Mouse (Mus musculus) neural tube, embryonic 15.5 days (tissue): ENCODE data around the gene Dnajb8. TPM values are rescaled to one million over a fixed set of nuclear protein-coding genes. Genes with fewer than 3 reads are reported as not detected.

ENCODE experiments used
- ATAC-seq: fragments of 200-750 bp; cut with Nextera tagmentation; 2 replicates; pipeline ENCODE4 v1.8.0; 2017; ENCODE audit warnings: mild to moderate bottlenecking, moderate TSS enrichment, moderate library complexity; ENCODE audit not compliant: low FRiP score
- H3K27ac ChIP-seq: fragments of 300-500 bp; sonication (generic); replicated peaks from 2 replicates; pipeline ENCODE4 v1.5.1; 2015; ENCODE audit warnings: mild to moderate bottlenecking, inconsistent platforms
- H3K27me3 ChIP-seq: fragments of 300-500 bp; sonication (generic); replicated peaks from 2 replicates; pipeline ENCODE4 v1.6.1; 2015; ENCODE audit warnings: inconsistent platforms
- H3K36me3 ChIP-seq: fragments of 300-500 bp; sonication (generic); 2 replicates; pipeline ENCODE4 v1.6.1; 2015; ENCODE audit warnings: inconsistent platforms
- H3K4me1 ChIP-seq: fragments of 300-500 bp; sonication (generic); 2 replicates; pipeline ENCODE4 v1.6.1; 2015; ENCODE audit warnings: inconsistent platforms
- H3K4me2 ChIP-seq: fragments of 300-500 bp; sonication (generic); 2 replicates; pipeline ENCODE4 v1.6.1; 2015; ENCODE audit warnings: inconsistent platforms, mild to moderate bottlenecking, moderate library complexity
- H3K4me3 ChIP-seq: fragments of 300-500 bp; sonication (generic); replicated peaks from 2 replicates; pipeline ENCODE4 v1.5.1; 2015; ENCODE audit warnings: mild to moderate bottlenecking, inconsistent platforms
- H3K9ac ChIP-seq: fragments of 300-500 bp; sonication (generic); replicated peaks from 2 replicates; pipeline ENCODE4 v1.6.1; 2015; ENCODE audit warnings: mild to moderate bottlenecking, inconsistent platforms
- H3K9me3 ChIP-seq: fragments of 300-500 bp; sonication (generic); replicated peaks from 2 replicates; pipeline ENCODE4 v1.6.1; 2016; ENCODE audit warnings: inconsistent platforms
- WGBS: fragments of 180-500 bp; shearing (Covaris S2); methylation state at CpG from one replicate; pipeline ENCODE4 v1.1.7; 2015; ENCODE audit warnings: mixed read lengths; 5-methylcytosine and 5-hydroxymethylcytosine counted together
- polyA plus RNA-seq: library from polyadenylated mRNA; unstranded; fragments of >200 nt; fragmentation: Nextera tagmentation; extraction: Ambion mirVana; gene quantifications from 2 replicates; pipeline ENCODE4 v1.2.1, GENCODE M21; 2015

Dnajb8 gene
- polyA plus RNA-seq, 1 experiment from 2014 or later: not detected

DNA sequence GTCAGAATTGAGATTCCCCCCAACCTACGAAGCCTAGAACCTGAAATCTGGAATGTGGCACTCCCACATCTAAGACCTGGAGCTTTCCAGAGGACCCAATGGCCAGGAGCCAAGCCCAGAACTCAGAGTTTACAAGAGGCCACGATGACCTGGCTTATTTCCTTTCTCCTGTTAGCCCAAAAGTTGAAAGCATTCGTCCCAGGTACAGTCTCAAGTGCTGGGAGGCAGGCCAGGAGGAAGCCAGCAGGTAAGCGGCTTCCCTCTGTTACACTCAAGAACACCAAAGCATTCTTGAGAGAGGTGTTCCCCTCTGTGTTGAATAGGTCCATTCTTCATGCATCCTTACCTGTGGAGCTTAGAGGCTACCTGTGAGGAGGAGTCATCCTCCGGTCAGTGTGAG, 12.6 kb upstream of the Dnajb8 start:
- no peaks in the 10 kb centered on the region for H3K36me3 ChIP-seq
- H3K4me1 ChIP-seq: no peaks in the 10 kb centered on the region; the same call in 1 of the 2 replicates
- no peak overlapping the region for H3K27ac ChIP-seq
- H3K4me2 ChIP-seq: no peak overlapping the region
- H3K27me3 ChIP-seq: peaks cover 57% of the 10 kb centered on the region
- no peak for ATAC-seq
- 82% methylated on average over 5 of the region's 5 CpGs for WGBS
- no peak overlapping the region for H3K4me3 ChIP-seq
- no peaks in the 10 kb centered on the region for H3K9me3 ChIP-seq
- H3K9ac ChIP-seq: no peak overlapping the region

DNA sequence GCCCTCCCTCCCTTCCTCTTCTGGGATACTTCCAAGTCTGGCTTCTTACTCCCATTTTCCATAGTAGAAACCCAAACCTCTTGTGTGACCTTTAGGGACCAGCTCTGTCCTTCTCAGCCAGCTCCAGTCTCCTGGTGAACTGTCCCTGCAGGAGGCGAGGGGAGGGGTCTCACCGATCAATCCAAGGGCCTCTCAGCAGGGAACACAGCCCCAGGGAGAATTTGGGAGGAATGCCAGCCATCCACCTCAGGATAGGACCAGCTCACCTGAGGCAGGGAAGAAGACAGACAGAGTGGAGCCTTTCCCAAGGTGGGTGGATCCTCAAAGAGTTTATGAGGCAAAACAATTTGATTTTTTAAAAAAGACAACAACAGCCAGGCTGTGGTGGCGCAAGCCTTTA, 11.9 kb upstream of the Dnajb8 start:
- no peak overlapping the region for H3K27ac ChIP-seq
- 72% methylated on average over 3 of the region's 3 CpGs for WGBS
- no peak overlapping the region for H3K4me2 ChIP-seq
- H3K9me3 ChIP-seq: no peaks in the 10 kb centered on the region
- no peaks in the 10 kb centered on the region for H3K36me3 ChIP-seq
- H3K4me3 ChIP-seq: no peak overlapping the region
- no peak overlapping the region for H3K9ac ChIP-seq
- H3K4me1 ChIP-seq: no peaks in the 10 kb centered on the region
- no peak for ATAC-seq
- H3K27me3 ChIP-seq: peaks cover 50% of the 10 kb centered on the region

DNA sequence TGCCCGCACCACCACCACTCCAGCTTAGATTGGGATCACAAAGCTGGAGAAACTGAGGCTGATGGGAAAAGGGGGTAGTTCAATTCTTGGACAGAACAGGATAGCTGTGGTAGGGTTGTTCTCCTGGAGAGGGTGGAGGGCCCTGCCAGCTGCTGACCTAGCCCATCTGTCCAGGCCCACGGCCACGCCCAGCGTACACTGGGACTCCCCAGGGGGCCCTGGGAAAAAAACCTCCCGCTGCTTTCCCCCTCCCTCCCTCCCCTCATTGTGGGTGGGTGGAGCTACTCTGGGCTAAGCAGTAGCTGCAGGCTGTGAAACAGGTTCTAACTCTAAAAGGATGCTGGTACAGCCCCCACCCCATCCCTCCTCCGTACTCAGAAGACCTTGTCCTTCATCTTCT, 6.3 kb upstream of the Dnajb8 start:
- Histone ChIP-seq H3K4me2 (no peak overlapping the region), H3K4me1 (no peaks in the 10 kb centered on the region), H3K9ac (no peak overlapping the region), H3K27ac (no peak overlapping the region), H3K9me3 (no peaks in the 10 kb centered on the region), H3K36me3 (no peaks in the 10 kb centered on the region), H3K4me3 (no peak overlapping the region), H3K27me3 (no peaks in the 10 kb centered on the region)
- no peak for ATAC-seq
- 49% methylated on average over 6 of the region's 6 CpGs for WGBS

DNA sequence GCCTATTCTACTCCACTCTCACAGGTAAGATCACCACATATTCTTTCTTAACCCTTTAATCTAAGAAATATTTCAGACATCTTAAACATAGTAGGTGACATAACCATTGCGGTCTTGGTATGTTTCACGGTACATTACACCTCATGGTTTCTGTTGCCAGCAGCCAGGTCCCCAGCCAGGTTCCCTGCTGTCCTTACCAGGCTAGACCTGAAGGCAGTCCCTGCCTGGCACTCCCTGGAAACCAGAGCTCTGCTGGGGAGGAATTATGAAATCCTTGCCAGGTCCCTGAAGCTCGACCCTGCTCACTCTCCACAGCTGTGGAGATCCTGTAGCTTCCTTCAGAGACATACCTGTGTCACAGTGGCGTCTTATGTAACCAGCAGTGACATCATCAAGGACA, 5.9 kb upstream of the Dnajb8 start:
- no peak overlapping the region for H3K4me2 ChIP-seq
- H3K36me3 ChIP-seq: no peaks in the 10 kb centered on the region
- no peaks in the 10 kb centered on the region for H3K4me1 ChIP-seq
- H3K27ac ChIP-seq: no peak overlapping the region
- no peak overlapping the region for H3K9ac ChIP-seq
- ATAC-seq: no peak
- H3K4me3 ChIP-seq: no peak overlapping the region
- WGBS: 80% methylated on average over 4 of the region's 4 CpGs
- H3K9me3 ChIP-seq: no peaks in the 10 kb centered on the region
- H3K27me3 ChIP-seq: no peaks in the 10 kb centered on the region

DNA sequence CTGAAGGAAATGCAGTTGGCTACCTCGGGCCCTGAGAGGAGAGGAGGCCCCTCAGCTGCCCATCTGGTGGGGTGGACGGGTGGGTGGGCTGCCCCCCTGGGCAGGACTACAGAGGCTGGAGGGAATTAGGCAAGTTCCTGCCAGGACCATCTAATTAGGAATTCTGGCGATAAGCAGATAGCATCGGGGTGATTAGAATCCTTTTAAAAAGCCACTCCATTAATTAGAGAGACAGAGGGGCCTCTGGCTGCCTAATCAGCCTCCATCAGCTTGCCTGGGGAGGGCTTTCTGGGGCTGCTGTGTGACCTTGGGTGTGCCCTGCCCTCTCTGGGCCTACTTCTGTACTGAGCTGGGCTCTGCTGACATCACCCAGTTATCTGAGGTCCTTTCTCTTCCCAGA, 3.0 kb upstream of the Dnajb8 start:
- no peaks in the 10 kb centered on the region for H3K27me3 ChIP-seq
- H3K9me3 ChIP-seq: no peaks in the 10 kb centered on the region
- no peak overlapping the region for H3K4me2 ChIP-seq
- WGBS: 29% methylated on average over 4 of the region's 4 CpGs
- no peak overlapping the region for H3K27ac ChIP-seq
- no peak overlapping the region for H3K9ac ChIP-seq
- H3K4me1 ChIP-seq: no peaks in the 10 kb centered on the region
- H3K4me3 ChIP-seq: no peak overlapping the region
- H3K36me3 ChIP-seq: no peaks in the 10 kb centered on the region
- no peak for ATAC-seq

DNA sequence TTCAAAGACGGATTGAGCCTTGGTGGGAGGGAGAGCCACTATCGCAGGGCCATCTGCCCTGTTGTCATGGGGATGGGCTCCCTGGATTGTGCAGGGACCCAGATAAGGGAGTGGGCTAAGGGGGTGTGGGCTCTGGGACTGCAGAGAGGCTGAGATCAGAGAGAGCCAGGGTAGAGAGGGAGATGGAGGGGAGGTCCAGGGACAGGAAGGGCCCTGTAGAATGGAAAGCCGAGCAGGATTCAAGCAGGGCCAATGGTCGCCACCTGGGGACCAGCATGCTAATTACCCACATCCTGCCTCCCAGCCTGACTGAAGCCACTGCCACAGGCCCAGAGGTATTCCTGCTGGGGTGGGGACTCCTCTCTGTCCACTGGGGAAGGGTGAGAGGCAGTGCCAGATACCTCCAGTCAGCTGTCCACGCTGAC, 4.5 kb downstream of the Dnajb8 start:
- H3K4me1 ChIP-seq: peaks cover 2% of the 10 kb centered on the region; the same call in 1 of the 2 replicates
- H3K27me3 ChIP-seq: peaks cover 6% of the 10 kb centered on the region
- H3K36me3 ChIP-seq: no peaks in the 10 kb centered on the region
- no peak overlapping the region for H3K4me3 ChIP-seq
- ATAC-seq: no peak
- H3K9me3 ChIP-seq: no peaks in the 10 kb centered on the region
- H3K27ac ChIP-seq: no peak overlapping the region
- WGBS: 9% methylated on average over 5 of the region's 5 CpGs
- H3K9ac ChIP-seq: no peak overlapping the region
- H3K4me2 ChIP-seq: no peak overlapping the region

DNA sequence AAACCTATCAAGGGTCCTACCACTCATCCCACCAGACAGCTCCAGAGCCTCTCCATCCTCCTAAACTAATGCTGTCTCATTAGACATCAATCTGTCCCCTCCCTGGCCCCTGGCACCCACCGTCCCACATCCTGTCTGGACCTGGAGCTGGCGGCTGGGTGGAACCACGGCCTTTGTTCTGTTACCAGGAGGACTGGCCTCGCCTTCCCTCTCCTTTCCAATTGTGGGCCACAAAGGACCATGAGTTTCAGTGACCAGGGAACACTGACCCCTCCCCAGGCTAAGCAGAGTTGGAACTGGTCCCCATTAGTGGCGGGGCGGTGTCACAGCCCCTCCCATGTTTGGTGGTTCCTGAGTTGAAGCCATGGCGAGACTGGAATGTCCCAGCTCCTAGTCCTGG, 5.5 kb downstream of the Dnajb8 start:
- Histone ChIP-seq H3K4me2 (no peak overlapping the region), H3K27ac (no peak overlapping the region), H3K27me3 (peaks cover 6% of the 10 kb centered on the region), H3K4me1 (peaks cover 2% of the 10 kb centered on the region; the same call in 1 of the 2 replicates), H3K4me3 (no peak overlapping the region), H3K36me3 (no peaks in the 10 kb centered on the region), H3K9ac (no peak overlapping the region), H3K9me3 (no peaks in the 10 kb centered on the region)
- ATAC-seq: no peak
- WGBS: 45% methylated on average over 7 of the region's 7 CpGs

DNA sequence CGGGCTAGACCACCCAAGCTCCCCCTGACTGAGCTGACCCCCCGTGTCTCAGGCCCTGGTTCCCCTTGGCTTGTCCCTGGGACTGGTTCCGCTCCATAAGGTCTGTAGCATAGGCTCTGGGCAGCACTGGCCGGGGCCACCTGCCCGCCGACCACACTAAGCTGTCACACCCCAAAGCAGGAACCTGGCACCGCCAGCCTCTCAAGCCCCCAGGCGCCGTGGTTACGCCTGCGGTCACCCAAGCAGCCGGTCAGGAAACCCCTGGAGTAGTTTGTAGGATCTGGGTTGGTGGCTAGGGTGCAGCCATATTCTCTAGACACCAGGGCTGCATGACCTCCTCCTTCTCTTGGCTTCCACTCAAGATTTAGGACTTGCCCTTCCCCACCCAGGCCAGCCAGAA, 7.2 kb downstream of the Dnajb8 start:
- no peak overlapping the region for H3K4me3 ChIP-seq
- no peak for ATAC-seq
- peaks cover 17% of the 10 kb centered on the region for H3K27me3 ChIP-seq
- H3K9me3 ChIP-seq: no peaks in the 10 kb centered on the region
- no peaks in the 10 kb centered on the region for H3K36me3 ChIP-seq
- H3K4me1 ChIP-seq: peaks cover 2% of the 10 kb centered on the region; the same call in 1 of the 2 replicates
- H3K4me2 ChIP-seq: no peak overlapping the region
- WGBS: 87% methylated on average over 12 of the region's 12 CpGs
- H3K9ac ChIP-seq: no peak overlapping the region
- no peak overlapping the region for H3K27ac ChIP-seq

DNA sequence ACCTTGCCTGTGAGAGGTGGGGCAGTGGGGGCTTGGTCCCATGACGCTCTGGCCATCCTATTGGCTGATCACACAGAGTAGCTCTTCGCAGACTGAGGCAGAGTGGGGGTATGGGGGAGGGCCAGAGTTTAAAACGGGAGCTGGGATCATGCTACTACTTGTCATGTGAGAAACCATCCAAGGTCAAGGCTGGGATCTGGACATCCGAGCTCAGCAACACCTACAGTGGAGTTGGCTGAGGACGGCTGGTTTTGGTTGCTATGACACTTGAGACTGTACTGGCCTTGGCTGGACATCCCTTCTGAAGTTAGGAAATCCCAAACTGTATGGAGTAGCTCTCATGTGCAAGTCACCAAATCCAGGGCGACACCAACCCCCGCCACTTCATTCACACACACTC, 9.8 kb downstream of the Dnajb8 start:
- H3K4me3 ChIP-seq: no peak overlapping the region
- no peaks in the 10 kb centered on the region for H3K9me3 ChIP-seq
- no peak overlapping the region for H3K27ac ChIP-seq
- peaks cover 6% of the 10 kb centered on the region for H3K4me1 ChIP-seq
- WGBS: 81% methylated on average over 7 of the region's 7 CpGs
- no peak for ATAC-seq
- peaks cover 27% of the 10 kb centered on the region for H3K27me3 ChIP-seq
- no peak overlapping the region for H3K9ac ChIP-seq
- H3K36me3 ChIP-seq: no peaks in the 10 kb centered on the region
- H3K4me2 ChIP-seq: no peak overlapping the region

DNA sequence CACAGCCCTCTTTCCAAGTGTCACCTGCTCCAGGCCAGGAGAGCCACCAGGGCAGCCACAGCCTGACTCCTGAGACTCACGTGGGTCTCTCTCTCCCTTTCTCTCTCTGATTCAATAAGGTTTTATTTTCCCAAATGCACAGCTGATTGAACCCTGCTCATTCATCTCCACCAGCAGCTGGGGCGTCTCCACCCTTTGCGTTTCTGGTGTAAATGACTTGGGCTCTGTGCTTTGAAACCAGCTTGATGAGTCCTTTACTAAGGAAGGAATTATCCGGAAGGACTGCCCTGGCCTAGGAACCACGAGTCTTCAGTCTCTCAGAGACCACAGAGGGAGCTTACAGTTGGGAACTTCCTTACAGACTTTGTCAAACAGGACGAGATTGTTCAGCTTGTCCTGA, 10.2 kb downstream of the Dnajb8 start:
- Histone ChIP-seq H3K9me3 (no peaks in the 10 kb centered on the region), H3K27me3 (peaks cover 30% of the 10 kb centered on the region), H3K4me2 (no peak overlapping the region), H3K4me3 (no peak overlapping the region), H3K9ac (no peak overlapping the region), H3K27ac (no peak overlapping the region), H3K4me1 (peaks cover 6% of the 10 kb centered on the region), H3K36me3 (no peaks in the 10 kb centered on the region)
- ATAC-seq: no peak
- 43% methylated on average over 6 of the region's 6 CpGs for WGBS

DNA sequence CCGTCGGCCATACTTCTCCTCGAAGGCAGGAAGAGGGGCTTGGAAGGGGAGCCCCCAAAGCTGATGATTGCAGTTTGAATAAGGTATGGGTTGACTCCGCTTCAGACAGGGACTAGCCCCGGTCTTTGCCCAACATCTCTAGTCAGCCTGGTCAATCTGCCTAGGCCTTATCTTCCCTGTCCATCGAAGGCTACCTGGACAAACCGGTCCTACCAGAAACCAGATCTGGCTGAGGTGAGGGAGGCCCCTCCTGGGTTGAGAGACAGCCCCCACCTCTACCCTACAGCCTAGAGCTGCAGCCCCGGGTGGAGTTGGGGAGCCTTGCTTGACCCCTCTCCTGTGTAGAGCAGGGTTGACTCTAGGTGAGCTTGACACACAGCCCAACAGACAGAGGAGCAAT, 11.9 kb downstream of the Dnajb8 start:
- Histone ChIP-seq H3K9ac (no peak overlapping the region), H3K4me3 (no peak overlapping the region), H3K4me2 (no peak overlapping the region), H3K36me3 (no peaks in the 10 kb centered on the region), H3K4me1 (peaks cover 6% of the 10 kb centered on the region), H3K9me3 (no peaks in the 10 kb centered on the region), H3K27ac (no peak overlapping the region), H3K27me3 (peaks cover 41% of the 10 kb centered on the region)
- 79% methylated on average over 8 of the region's 8 CpGs for WGBS
- ATAC-seq: no peak

DNA sequence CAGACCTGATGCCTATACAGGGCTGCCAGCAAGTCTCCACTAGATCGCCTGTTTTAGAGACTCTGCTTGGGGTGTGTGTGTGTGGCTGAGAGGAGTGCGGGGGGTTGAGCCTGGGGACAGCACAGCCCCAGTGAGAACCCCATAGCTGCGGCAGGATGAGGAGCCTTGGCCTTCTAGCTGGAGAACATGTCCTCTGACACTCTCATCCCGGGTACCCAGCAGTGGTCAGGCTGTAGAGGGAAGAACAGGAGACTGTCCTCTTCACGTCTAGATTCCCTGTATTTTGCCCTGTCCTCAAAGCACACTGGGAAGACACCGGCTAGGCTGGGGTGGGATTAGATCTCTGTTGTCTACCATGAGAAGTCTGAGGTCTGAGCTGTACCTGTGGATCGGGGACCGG, 13.4 kb downstream of the Dnajb8 start:
- Histone ChIP-seq H3K4me3 (no peak overlapping the region), H3K27me3 (peaks cover 52% of the 10 kb centered on the region), H3K9ac (no peak overlapping the region), H3K27ac (no peak overlapping the region), H3K4me1 (peaks cover 6% of the 10 kb centered on the region), H3K4me2 (no peak overlapping the region), H3K36me3 (no peaks in the 10 kb centered on the region), H3K9me3 (no peaks in the 10 kb centered on the region)
- 24% methylated on average over 8 of the region's 8 CpGs for WGBS
- ATAC-seq: no peak

DNA sequence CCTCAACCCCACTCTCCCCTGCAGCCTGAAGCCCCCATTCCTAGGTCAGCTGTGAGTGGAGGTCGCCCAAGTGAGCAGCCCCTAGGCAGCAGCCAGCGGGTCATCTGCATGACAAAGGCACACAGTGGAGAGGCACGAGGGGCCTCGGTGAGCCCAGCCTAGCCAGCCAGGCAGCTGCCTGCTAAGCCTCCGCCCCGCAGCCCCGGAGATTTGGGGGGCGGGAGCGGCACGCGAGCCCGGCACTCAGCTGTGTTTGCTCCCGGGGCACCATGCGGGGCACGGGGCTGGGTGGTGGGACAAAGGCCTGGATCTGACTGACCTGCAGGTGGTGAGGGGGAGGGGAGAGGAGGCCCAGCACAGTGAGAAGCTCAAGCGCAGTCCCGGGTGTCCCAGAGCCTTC, 13.9 kb downstream of the Dnajb8 start:
- H3K9me3 ChIP-seq: no peaks in the 10 kb centered on the region
- no peak overlapping the region for H3K27ac ChIP-seq
- H3K4me2 ChIP-seq: peak overlapping the region; percentile 44
- H3K9ac ChIP-seq: no peak overlapping the region
- H3K4me1 ChIP-seq: peaks cover 6% of the 10 kb centered on the region
- 3% methylated on average over 17 of the region's 17 CpGs for WGBS
- H3K36me3 ChIP-seq: no peaks in the 10 kb centered on the region
- H3K27me3 ChIP-seq: peaks cover 51% of the 10 kb centered on the region
- H3K4me3 ChIP-seq: no peak overlapping the region
- ATAC-seq: peak; percentile 38; the same call in 1 of the 2 replicates
